Mouse (Mus musculus): ENCODE measurements at regions not wholly inside any gene's neighbourhood (a gene's known extent, or its start where the extent isn't known, plus 50 kb on each side); places are given as distances from the start of the nearest gene placed in this dataset.

DNA sequence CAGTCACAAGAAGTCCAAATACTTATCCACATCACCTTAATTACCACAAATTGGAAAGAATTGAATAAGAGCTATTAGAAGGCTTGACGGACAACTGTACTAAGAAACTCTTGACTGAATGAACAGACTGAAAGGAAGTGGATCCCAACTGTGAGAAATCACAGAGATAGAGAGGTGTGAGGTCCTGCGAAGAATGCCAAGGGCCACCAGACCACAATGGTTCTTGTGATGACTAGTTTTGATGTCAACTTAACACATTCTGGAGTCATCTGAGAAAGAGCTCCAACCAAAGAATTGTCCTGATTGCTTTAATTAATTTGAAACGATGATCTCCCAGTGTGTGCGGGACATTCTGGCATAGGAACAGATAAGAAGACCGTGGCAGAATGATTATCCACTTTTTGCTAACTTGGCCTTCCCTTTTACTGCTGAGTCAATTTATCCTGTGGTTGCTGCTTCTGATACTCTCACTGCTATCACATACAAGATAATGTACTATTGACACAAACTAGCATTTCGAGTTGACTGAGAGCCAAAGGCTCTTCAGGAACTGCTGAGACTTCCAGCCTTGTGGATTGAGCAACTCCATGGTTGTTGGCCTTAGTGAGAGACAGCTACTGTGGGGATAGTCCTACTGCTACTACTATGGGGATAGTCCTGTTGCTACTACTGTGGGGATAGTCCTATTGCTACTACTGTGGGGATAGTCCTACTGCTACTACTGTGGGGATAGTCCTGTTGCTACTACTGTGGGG, 268.5 kb downstream of the Olfr1505 start:
- DNase-seq (ENCODE audit: low read depth in 2 of 2, low spot score in 2 of 2): no peak

DNA sequence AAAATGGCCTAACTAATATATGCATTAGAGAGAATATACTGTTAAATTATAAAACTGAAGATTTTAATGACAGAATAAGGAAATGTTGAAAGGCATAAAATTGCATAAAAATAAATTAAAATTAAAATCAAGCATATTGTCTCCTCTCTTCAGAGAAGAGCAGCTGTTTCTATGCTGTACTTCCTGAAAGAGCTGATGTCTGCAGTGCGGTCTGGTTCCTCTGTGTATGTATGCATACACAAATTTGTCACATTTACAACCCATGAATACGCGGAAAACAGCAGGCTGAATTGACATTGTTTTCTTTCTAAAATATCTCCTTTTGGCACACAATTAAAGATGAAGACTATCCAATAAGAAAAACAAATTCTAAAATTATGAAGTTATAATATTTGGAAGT, 278.5 kb downstream of the Olfr1505 start:
- DNase-seq (ENCODE audit: low read depth in 2 of 2, low spot score in 2 of 2): no peak

DNA sequence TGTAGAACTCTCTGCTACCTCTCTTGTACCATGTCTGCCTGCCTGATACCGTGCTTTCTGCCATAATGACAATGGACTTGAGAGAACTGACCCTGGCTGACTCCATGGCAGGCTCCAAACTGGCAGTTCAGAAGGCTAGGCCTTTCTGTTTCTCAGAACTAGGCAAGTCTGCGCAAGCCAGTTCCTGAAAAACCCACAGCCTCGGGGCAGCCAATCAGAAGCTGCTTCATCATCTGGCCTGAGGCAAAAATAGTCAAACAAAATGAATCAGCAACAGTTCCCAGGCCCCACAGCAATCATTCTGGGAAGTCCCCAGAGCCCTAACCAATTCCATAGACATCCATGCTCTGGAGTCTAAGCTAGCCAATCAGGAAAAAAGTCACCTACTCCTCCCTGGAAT, 284.5 kb downstream of the Olfr1505 start:
- no peak for DNase-seq (ENCODE audit: low read depth in 2 of 2, low spot score in 2 of 2)

DNA sequence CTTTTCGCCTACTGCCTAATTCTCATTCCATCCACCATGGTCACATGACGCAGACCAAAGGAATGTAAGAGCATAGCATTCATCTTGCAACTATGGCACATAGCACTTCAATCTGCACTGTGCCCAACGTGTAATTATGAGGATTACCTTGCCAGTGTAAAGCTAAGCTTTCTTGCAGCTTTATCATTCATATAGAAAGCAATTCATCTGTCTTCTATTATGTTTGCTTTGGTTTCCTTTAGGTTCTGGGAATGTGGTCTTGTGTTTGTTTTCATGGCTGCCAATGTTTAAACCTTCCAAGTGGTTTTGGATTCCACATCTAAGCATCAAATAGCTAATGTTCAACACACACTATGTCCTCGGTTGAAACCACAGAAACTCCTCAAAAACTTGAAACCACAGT, 307.2 kb downstream of the Olfr1505 start:
- DNase-seq (ENCODE audit: low read depth in 2 of 2, low spot score in 2 of 2): no peak

DNA sequence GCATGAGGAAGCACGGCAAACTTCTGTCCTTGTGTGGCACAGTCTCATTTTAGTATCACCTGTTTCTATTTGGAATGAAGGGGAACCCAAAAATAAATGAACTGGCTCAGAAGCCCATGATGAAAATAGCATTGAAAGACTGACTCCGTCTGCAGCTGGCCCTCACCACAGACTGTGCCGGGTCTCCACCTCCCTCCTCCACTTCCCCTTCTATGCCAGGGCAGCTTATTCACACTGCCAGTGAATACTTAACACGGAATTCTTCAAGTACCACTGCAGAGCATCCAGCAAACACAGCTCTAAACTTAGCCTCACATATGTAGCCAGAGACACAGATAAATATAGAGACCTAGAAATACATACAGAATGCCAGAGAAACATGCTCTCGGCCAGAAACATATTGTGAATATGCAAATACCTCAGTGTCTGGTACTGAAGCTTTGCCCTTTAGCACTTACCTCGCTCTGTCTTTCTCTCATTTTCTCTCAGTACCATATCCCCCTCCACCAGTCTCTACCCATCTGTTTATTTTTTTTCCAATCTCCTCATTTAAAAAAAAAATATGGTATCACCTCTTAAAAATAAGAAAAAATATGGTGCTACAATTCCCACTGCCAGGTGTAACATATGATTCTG, 311.8 kb downstream of the Olfr1505 start:
- DNase-seq (ENCODE audit: low read depth in 2 of 2, low spot score in 2 of 2): no peak

DNA sequence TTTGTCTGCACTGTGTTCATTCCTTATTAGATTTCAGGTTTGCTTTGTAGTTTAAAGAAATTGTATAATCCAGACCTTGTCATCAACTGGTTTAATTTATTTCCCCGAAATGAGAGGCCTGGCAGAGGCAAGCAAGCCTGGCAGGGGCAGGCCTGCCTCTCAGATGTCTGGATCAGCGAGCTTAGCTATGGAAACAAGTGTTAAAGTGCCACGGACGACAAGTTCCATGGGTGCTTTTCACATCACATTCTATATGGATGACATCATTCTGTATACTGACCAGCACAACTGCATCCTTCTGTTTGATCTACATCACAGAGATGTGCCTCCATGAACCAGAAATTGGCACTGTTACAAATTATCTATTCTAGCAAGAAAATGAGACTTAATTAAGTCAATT, 312.5 kb downstream of the Olfr1505 start:
- no peak for DNase-seq (ENCODE audit: low read depth in 2 of 2, low spot score in 2 of 2)

DNA sequence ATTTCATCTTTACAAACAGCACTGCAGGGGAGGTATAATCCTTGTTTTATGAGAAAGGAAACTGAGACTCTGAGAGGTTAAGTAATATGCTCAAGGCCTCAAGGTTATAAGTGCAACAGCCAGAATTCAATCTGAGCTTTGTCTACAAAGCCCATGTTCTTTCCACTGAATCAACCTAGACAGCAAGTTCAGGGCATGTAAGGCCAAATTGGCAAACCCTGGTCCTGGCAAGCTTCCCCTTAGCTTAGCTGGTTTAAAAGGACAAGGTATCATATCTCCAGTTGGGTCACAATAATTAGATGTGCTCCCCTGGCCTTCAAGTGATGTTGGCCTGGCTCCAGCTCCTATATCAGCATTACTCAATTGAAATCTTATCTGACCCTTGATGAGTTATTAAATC, 313.2 kb downstream of the Olfr1505 start:
- DNase-seq (ENCODE audit: low read depth in 2 of 2, low spot score in 2 of 2): no peak

DNA sequence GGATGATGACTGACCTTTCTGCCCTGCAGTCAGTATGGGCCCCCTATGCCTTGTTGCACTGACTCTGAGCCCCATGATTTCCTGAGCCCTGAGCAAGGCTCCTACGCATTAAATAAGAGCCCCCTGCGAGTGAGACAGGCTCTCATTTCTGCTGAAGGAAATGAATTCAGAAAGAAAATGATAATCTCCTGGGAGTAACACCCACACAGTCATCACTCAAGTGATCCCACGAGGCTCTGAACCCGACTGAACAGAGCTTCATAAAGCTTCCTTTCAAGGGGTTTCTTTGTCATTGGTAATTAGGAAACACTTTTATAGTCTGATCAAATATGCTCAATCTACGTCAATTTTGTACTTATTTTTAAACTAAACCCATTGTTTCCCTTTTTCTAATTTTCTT, 330.2 kb downstream of the Olfr1505 start:
- no peak for DNase-seq (ENCODE audit: low read depth in 2 of 2, low spot score in 2 of 2)

DNA sequence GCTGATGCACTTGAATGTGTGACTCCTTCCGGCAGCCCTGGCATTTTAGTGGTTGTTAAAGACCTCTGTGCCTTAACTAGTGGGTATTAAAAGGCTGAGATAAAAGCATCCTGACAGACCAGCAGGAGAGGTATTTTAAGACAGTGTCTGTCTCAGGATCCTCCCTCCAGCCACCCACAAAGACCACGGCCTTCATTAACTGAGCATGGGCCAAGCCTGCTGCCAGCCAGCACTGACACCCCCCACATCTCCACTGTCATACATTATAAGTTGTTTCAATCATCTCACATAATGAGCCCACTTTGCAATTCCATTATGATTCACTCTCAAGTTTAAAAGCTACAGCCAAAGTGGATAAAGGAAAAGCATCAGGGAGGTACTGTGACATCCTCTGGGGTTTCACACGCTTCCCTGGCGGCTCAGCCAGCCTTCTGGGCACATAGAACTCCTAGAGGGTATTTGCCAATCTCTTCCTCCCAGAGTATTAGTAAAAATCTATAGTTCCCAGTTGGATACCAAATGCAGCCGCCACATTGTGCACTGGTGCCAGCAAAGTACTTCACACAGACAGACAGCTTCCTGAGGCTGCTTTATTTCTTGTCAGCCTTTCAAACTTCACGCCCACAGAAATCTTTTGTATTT, 333.8 kb downstream of the Olfr1505 start:
- DNase-seq (ENCODE audit: low read depth in 2 of 2, low spot score in 2 of 2): no peak

DNA sequence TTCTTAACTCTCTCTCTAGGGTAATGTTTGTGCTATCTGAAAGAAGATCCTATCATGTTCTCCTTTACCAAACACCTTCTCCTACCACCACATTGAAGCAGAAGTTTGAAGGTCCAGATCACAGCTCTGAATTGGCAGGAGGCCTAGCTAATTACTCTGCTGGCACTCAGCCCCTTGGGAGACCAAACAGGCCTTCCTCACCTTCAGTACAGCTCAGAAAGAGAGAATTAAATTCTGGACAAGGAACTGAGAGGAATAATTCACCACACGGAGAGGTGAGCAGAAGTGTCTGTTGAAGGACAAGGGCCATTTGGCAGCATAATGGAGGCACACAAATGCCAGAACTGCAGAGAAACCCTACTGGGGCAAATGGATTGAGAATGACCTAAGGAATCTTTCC, 334.6 kb downstream of the Olfr1505 start:
- DNase-seq (ENCODE audit: low read depth in 2 of 2, low spot score in 2 of 2): no peak

DNA sequence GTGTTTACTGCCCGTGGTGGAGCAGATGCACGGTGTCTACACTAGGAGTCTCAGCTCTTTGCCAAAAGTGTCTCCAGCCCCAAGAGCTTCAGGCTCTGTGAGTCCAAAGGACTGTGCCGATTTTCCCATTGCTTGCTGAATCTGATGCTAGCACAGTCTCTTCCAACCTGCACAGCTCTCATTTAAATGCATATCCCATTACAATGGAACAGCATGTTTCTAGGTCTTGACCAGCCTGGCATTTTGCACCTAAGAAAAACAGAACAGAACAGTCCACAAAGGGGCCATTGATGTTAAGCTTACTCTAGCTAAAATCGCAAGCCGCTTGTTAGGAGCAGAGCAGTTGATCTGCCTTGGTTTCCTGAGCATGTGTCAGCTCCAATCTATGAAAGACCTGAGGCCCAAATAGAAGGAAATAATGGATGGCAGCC, 339.2 kb downstream of the Tle4 start:
- no peak for DNase-seq (ENCODE audit: low read depth in 2 of 2, low spot score in 2 of 2)

DNA sequence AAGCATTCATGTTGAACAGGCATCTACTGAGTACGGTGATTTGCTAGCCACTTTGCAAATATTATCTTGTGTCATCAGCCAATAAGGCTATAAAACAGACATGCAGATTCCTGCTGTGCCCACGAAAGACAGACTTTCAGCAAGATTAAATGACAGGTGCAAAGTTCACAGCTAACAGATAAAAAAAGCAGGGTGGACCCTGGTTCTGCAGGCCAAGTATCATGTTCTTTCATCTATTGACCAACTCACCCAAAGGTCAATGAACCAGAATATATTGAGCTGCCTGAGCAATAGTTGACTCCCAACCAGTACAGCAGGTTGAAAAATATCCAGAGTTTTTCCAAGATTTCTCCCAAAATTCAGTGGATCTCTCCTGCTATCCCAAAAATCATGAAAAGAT, 338.6 kb downstream of the Tle4 start:
- no peak for DNase-seq (ENCODE audit: low read depth in 2 of 2, low spot score in 2 of 2)

DNA sequence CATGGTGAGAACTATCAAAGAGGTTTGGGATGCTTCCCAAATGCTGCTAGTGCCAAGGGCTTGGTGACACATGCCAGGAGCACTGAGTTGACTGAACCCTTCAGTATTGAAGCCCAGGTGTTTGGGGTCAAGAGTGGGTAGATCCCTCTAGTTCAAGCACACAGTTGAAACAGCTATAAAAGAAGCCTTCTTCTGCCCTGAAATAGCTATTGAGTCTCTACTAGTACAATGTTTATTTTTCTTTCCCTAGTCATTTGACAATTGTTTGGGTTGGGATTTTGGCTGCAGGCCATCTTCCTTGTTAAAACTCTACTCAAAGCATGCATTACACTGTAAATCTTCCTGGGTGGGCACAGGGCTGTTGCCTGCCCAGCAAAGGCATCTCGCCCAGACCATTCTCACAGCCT, 308.5 kb downstream of the Tle4 start:
- DNase-seq (ENCODE audit: low read depth in 2 of 2, low spot score in 2 of 2): no peak

DNA sequence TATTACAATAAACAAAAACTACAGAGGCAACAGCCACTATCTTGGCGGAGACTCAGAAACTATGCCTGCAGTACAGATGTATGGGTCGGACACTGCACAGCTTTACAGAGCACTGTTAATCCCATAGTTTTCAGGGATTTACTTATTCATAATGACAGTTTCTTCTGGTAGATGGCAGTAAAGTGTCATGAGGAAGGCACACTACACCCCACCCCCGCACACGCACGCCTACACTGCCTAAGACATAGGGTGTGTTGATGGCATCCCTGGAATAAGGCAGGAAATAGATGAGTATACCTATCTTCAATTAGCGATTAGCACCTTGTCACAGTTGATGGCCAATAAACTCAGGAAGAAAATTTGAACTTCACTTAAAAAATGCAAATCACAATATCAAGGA, 306.9 kb downstream of the Tle4 start:
- DNase-seq (ENCODE audit: low read depth in 2 of 2, low spot score in 2 of 2): no peak

DNA sequence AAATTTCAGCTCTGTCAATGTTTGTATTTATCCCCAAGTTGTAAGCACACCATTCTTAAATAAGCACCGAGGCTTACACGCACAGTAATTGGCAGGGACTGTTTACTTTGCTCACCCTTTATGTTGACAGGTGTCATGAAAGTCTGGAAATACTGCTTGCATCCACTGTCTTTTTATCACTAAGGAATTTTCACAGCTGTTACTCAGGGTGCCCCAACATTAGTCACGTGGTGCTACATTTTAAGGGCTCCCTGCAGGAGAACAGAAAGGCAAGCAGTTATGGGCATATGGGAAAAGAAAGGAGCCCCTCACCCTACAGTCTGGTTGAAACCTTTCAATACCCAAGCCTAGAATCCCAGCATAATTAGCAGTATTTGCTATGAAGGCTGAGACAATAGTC, 304.7 kb downstream of the Tle4 start:
- no peak for DNase-seq (ENCODE audit: low read depth in 2 of 2, low spot score in 2 of 2)

DNA sequence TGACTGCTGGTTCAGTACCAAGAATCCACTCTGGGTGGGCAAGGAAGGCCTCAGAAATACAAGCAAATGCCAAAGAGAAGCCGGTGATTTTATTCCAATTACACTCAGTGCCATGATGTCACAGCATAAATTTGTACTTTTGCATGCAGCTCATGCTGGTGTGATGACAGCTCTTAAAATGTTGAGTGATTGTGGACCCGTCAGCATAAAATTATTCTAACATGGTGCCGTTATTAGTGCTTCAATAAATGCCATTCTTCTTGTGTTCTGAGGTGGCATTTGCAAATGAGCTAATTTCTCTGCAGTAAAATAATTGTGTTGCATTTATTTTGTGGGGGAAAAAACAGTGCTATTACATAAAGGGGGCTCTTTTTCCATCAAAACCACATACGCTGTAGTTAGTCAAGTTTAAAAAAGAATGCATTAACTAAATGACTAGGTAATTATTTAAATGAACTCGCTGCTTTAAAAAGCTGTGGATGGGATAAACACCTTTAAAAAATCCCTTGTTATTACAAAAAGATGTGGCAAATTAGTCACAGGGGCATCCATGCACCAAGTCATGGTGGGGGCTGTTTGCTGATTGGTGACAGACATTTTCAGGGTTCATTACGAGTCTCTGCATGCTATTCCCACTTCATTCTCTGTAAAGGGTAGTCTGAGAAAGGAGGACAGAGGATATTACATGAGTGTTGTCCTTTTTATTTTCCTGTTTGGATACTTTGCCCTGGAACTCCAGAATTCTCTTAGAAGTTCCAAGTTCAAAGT, 296.5 kb downstream of the Tle4 start:
- no peak for DNase-seq (ENCODE audit: low read depth in 2 of 2, low spot score in 2 of 2)

DNA sequence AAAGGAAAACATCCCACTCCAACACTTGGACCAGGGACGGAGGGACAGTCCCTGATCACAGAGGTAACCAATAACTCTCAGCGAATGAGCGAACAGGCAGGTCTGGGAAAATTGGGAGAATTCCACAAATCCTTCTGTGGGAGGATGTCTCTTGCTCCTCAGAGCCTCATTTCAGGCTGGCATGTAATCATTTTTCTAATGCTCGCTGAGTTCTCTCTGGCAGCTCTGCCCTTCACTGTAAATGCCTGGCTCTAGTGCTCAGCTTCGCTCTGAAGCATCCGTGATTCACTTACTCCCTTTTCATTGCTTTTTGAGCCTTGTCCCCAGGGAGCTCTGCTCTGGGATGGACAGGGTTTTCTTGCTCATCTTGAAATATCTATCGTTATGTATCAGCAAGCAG, 283.6 kb downstream of the Tle4 start:
- DNase-seq (ENCODE audit: low read depth in 2 of 2, low spot score in 2 of 2): no peak

DNA sequence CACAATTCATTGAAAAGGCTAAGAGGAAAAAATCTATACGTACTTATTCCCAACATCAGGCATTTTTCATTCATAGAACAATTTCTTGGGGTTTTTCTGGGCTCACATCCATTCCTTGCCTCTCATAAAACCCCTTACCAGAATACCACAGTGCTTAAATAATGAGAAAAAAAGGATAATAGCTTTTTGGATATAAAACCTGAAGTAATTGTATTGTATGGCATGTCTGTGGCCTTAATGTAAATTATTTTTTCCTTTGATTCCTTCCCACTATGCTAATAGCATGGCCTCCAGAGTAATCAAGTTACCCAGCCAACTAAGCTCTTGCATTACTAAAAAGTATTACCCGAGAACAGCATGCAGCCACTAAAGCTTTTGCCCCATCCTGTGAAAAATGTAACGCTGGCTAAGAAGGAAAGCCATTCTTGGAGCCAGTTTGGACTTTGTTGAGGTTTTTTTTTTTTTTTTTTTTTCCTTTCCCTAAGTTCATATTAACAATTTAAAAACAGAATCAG, 278.1 kb downstream of the Tle4 start:
- no peak for DNase-seq (ENCODE audit: low read depth in 2 of 2, low spot score in 2 of 2)

DNA sequence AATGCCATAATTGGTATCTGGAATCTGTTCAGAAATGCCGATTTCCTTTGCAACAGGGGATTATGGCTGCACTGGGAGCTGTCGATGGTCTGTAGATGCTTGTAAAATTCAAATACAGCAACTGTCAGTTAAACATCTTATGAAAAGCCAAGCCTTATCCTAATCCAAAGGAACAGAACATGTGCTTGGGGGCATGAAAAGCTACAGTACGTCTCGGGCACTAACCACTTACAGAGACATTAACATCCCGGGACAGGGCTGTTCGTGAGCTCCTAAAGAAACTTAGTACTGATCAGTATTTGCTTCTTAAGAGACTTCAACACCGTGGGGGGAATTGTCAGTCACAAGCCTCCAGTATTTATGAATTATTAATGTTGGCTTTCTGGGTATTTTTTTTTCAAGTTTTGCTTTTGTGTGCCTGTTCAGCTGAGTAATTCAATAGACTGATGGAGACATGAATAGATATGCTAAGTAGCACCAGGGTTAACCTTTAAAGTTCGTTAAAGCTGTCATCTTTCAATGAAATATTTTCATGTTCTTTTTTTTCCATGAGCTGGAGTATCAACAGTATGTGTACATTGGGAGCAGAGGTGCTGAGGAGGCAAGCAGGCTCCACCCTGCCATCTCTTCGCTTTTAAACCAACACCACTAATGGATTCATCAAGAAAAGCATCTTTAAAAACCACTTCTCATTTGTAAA, 272.3 kb downstream of the Tle4 start:
- no peak for DNase-seq (ENCODE audit: low read depth in 2 of 2, low spot score in 2 of 2)

DNA sequence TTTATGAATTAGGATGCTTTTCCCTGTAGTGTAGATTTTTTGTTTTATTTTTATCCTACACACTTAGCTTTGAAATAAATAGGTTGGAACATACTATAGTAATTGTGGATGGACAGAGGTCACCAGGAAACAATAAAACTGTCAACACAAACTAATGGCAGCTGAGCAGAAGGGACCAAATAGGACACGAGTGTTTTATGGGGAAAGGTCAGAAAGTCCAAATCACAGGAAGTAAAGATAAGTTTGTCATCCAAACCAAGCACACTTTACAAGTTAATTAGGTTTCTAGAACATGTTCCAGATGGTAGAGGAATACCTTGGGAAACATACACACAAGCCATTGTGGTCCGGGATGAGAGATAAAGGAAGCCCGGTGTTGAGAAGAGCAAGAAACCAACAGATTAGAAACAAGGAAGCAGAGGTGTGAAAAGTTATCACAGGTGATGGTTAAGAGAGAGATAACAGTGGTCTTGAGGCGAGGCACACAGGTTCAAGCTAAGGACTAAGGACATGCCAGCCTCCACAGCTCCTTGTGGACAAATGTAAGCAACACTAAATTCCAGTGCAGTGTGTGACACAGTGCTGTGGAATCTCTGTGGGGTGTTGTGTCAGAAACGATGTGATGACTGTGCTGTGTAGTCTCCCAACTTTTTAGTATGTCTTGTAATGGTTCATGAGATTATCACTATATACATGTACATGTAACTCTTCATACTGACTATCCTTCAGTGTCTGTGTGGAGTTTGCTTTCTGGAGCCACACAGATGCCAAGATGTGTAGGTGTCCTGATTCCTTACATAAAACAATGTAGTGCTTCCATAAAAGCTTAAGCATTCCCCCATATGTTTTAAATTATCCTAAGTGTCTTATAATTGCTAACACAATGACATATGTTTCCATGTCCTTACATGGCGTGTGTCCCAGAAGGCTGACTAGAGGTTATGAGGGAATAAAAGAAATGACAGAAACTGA, 264.5 kb downstream of the Tle4 start:
- DNase-seq (ENCODE audit: low read depth in 2 of 2, low spot score in 2 of 2): no peak
